Mouse (Mus musculus) layer of hippocampus, adult 9-11 months (tissue): ENCODE measurements at regions not wholly inside any gene's neighbourhood (a gene's known extent, or its start where the extent isn't known, plus 50 kb on each side); places are given as distances from the start of the nearest gene placed in this dataset.
A peak's percentile ranks its signal among the peaks of the same experiment; 100 is the strongest.

Experiments used
- DNase-seq: peaks from one replicate; pipeline ENCODE4 v3.0.0; 2022

- no peak for DNase-seq
These were observed 254.9 kb downstream of the Btg1 start for GRCm38 (mm10) chr10:96871559-96872160.

GRCm38 (mm10) chr10:96874646-96875045 is 257.8 kb downstream of the Btg1 start:
- no peak for DNase-seq

GRCm38 (mm10) chr10:96875676-96876075 is 258.9 kb downstream of the Btg1 start:
- DNase-seq: no peak

- no peak for DNase-seq
These were observed 262.6 kb downstream of the Btg1 start for GRCm38 (mm10) chr10:96879425-96879824.

GRCm38 (mm10) chr10:96880771-96881170 is 264.0 kb downstream of the Btg1 start:
- no peak for DNase-seq

- DNase-seq: no peak
These were observed 264.4 kb downstream of the Btg1 start for GRCm38 (mm10) chr10:96881212-96881611.

- DNase-seq: no peak
These were observed 264.9 kb downstream of the Btg1 start for GRCm38 (mm10) chr10:96881660-96882059.

- DNase-seq: no peak
These were observed 284.3 kb downstream of the Btg1 start for GRCm38 (mm10) chr10:96901150-96901549.

- no peak for DNase-seq
These were observed 288.4 kb downstream of the Btg1 start for GRCm38 (mm10) chr10:96905098-96905809.

GRCm38 (mm10) chr10:96909661-96910315 is 293.0 kb downstream of the Btg1 start:
- no peak for DNase-seq

- peak; percentile 78 for DNase-seq
These were observed 304.4 kb downstream of the Btg1 start for GRCm38 (mm10) chr10:96921181-96921580.

GRCm38 (mm10) chr10:96924266-96924672 is 307.5 kb downstream of the Btg1 start:
- no peak for DNase-seq

- DNase-seq: no peak
These were observed 307.9 kb downstream of the Btg1 start for GRCm38 (mm10) chr10:96924722-96925121.

GRCm38 (mm10) chr10:96925771-96926170 is 309.0 kb downstream of the Btg1 start:
- no peak for DNase-seq

- DNase-seq: peak; percentile 30
These were observed 317.9 kb downstream of the Btg1 start for GRCm38 (mm10) chr10:96934661-96935060.

GRCm38 (mm10) chr10:96940887-96941518 is 324.2 kb downstream of the Btg1 start:
- no peak for DNase-seq

GRCm38 (mm10) chr10:96944229-96944628 is 327.4 kb downstream of the Btg1 start:
- no peak for DNase-seq

GRCm38 (mm10) chr10:96947971-96948370 is 331.2 kb downstream of the Btg1 start:
- DNase-seq: no peak

GRCm38 (mm10) chr10:96948871-96949270 is 332.1 kb downstream of the Btg1 start:
- no peak for DNase-seq

GRCm38 (mm10) chr10:96955036-96955775 is 338.4 kb downstream of the Btg1 start:
- DNase-seq: no peak

- DNase-seq: no peak
These were observed 339.1 kb downstream of the Btg1 start for GRCm38 (mm10) chr10:96955776-96956448.

GRCm38 (mm10) chr10:96956449-96956834 is 339.6 kb downstream of the Btg1 start:
- DNase-seq: no peak
